Mouse (Mus musculus) midbrain, postnatal 0 days (tissue): ENCODE measurements at regions not wholly inside any gene's neighbourhood (a gene's known extent, or its start where the extent isn't known, plus 50 kb on each side); places are given as distances from the start of the nearest gene placed in this dataset.

ENCODE experiments used
- ATAC-seq: fragments of 200-750 bp; cut with Nextera tagmentation; 2 replicates; pipeline ENCODE4 v1.8.0; 2017; ENCODE audit warnings: moderate number of reproducible peaks, mild to moderate bottlenecking, moderate TSS enrichment, moderate library complexity; ENCODE audit not compliant: low FRiP score
- DNase-seq: peaks from one replicate; pipeline ENCODE4 v3.0.0-alpha.2; 2015; ENCODE audit warnings: low spot score
- H3K27ac ChIP-seq: fragments of 300-500 bp; sonication (generic); 2 replicates; pipeline ENCODE4 v1.5.1; 2014; ENCODE audit warnings: low read depth, mild to moderate bottlenecking, low read length, mixed read lengths
- H3K27me3 ChIP-seq: fragments of 300-500 bp; sonication (generic); 2 replicates; pipeline ENCODE4 v1.6.1; 2014; ENCODE audit warnings: low read length, control low read depth, mixed read lengths; ENCODE audit not compliant: insufficient read depth
- H3K36me3 ChIP-seq: fragments of 300-500 bp; sonication (generic); 2 replicates; pipeline ENCODE4 v1.6.1; 2014; ENCODE audit warnings: low read length, control low read depth, mixed read lengths; ENCODE audit not compliant: insufficient read depth
- H3K4me1 ChIP-seq: fragments of 300-500 bp; sonication (generic); 2 replicates; pipeline ENCODE4 v1.6.1; 2014; ENCODE audit warnings: mild to moderate bottlenecking, control low read depth, antibody characterized with exemption, low read length, mixed read lengths; ENCODE audit not compliant: insufficient read depth
- H3K4me2 ChIP-seq: fragments of 300-500 bp; sonication (generic); 2 replicates; pipeline ENCODE4 v1.6.1; 2014; ENCODE audit warnings: low read depth, mild to moderate bottlenecking, low read length, mixed read lengths; ENCODE audit not compliant: poor library complexity, severe bottlenecking
- H3K4me3 ChIP-seq: fragments of 300-500 bp; sonication (generic); 2 replicates; pipeline ENCODE4 v1.5.1; 2014; ENCODE audit warnings: low read depth, mild to moderate bottlenecking, low read length, moderate library complexity
- H3K9ac ChIP-seq: fragments of 300-500 bp; sonication (generic); replicated peaks from 2 replicates; pipeline ENCODE4 v1.6.1; 2014; ENCODE audit warnings: mild to moderate bottlenecking, low read length, moderate library complexity, mixed read lengths; ENCODE audit not compliant: poor library complexity, severe bottlenecking
- H3K9me3 ChIP-seq: fragments of 300-500 bp; sonication (generic); 2 replicates; pipeline ENCODE4 v1.6.1; 2016; ENCODE audit warnings: low read length, control low read depth
- CTCF ChIP-seq: IDR thresholded peaks from 2 replicates; pipeline ENCODE4 v1.5.1; 2016; ENCODE audit warnings: antibody characterized with exemption, mild to moderate bottlenecking
- WGBS: fragments of 180-500 bp; shearing (Covaris S2); extraction: QIAGEN DNeasy Blood & Tissue Kit; methylation state at CpG from one replicate; pipeline ENCODE4 v1.1.7; 2014; 5-methylcytosine and 5-hydroxymethylcytosine counted together

DNA sequence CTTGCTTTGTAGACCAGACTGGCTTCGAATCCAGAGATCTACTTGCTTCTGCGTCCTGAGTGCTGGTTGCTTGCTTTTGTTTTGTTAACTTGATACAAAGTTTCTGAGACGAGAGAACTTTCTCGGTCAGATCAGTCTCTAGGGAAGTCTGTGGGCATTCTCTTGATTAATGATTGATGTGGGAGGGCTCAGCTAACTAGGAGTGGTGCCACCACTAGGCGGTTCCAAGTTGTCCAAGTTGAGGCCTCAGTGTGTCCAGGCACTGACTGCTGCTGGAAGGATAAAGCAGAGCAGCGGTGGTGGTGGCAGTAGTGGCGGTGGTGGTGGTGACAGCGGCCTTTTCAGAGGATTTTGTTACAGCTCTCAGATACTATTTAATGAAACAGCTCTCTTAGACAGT, 99.0 kb upstream of the Thpo start:
- Histone ChIP-seq H3K27ac (no peak overlapping the region), H3K36me3 (no peaks in the 10 kb centered on the region), H3K9ac (no peak overlapping the region), H3K4me1 (no peaks in the 10 kb centered on the region), H3K9me3 (no peaks in the 10 kb centered on the region), H3K4me2 (no peak overlapping the region), H3K27me3 (no peaks in the 10 kb centered on the region), H3K4me3 (no peak overlapping the region)
- WGBS = 81% methylated on average over 8 of the region's 8 CpGs
- no peak for ATAC-seq
- TF ChIP-seq CTCF = no peak
- no peak for DNase-seq

GRCm38 (mm10) chr16:20829732-20830435, 95.6 kb upstream of the Thpo start:
- ATAC-seq = no peak
- 60% methylated on average over 6 of the region's 6 CpGs for WGBS
- Histone ChIP-seq H3K4me3 (no peak overlapping the region), H3K27me3 (no peaks in the 10 kb centered on the region), H3K4me2 (no peak overlapping the region), H3K9me3 (no peaks in the 10 kb centered on the region), H3K36me3 (no peaks in the 10 kb centered on the region), H3K4me1 (no peaks in the 10 kb centered on the region), H3K9ac (no peak overlapping the region), H3K27ac (no peak overlapping the region)
- TF ChIP-seq CTCF = no peak
- DNase-seq = no peak

GRCm38 (mm10) chr16:20828996-20829731, 94.9 kb upstream of the Thpo start:
- Histone ChIP-seq H3K9ac (no peak overlapping the region), H3K4me2 (no peak overlapping the region), H3K9me3 (no peaks in the 10 kb centered on the region), H3K4me1 (no peaks in the 10 kb centered on the region), H3K27ac (no peak overlapping the region), H3K27me3 (no peaks in the 10 kb centered on the region), H3K4me3 (no peak overlapping the region), H3K36me3 (no peaks in the 10 kb centered on the region)
- ATAC-seq (no peak), DNase-seq (no peak)
- no peak for TF ChIP-seq CTCF
- WGBS = 91% methylated on average over 5 of the region's 5 CpGs

DNA sequence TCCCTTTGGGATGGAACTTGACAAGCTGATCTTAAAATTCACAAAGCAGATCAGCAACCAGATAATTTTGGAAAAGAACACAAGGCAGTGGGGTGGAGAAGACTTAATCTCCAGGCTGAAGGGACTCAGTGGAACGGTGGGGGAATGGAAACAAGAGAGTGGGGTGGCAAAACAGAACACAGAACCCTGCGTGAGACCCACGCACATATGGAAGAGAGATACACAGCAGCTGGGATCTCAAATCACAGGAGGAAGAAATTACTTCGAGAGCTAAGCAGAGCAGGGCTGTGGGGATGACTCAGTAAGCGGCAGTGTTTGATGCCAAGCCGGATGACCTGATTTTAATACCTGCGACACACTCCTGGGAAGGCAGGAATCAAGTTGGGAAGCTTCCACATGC, 89.9 kb upstream of the Thpo start:
- no peaks in the 10 kb centered on the region for H3K4me1 ChIP-seq
- H3K4me2 ChIP-seq = no peak overlapping the region
- DNase-seq (peak; percentile 42), ATAC-seq (no peak)
- H3K27me3 ChIP-seq = no peaks in the 10 kb centered on the region
- WGBS = 36% methylated on average over 7 of the region's 7 CpGs
- no peak overlapping the region for H3K9ac ChIP-seq
- no peaks in the 10 kb centered on the region for H3K36me3 ChIP-seq
- H3K9me3 ChIP-seq = no peaks in the 10 kb centered on the region
- no peak overlapping the region for H3K27ac ChIP-seq
- H3K4me3 ChIP-seq = no peak overlapping the region
- no peak for TF ChIP-seq CTCF

DNA sequence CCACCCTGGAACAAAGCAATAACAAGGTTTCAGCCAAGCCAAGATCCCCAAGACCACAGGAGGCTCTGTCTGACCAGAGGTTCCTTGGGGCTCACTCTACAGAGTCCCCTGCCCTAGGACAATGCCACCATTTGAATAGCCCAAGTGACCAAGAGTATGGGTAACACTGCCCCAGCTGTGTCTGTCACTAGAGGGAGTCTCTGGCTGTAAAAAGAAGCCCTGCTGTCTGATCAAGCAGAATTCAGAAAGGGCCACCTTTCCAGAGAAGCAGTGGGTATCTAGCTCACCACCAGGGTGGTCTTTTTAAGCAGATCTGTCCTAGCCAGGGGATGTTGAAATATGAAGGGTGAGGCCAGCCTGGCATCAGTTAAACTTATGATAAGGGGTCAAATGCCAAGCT, 86.6 kb upstream of the Thpo start:
- ATAC-seq (no peak), DNase-seq (no peak)
- Histone ChIP-seq H3K9ac (no peak overlapping the region), H3K4me1 (no peaks in the 10 kb centered on the region), H3K27ac (no peak overlapping the region), H3K4me3 (no peak overlapping the region), H3K9me3 (no peaks in the 10 kb centered on the region), H3K27me3 (no peaks in the 10 kb centered on the region), H3K36me3 (no peaks in the 10 kb centered on the region), H3K4me2 (no peak overlapping the region)
- TF ChIP-seq CTCF = peak; percentile 40; the same call in 1 of the 2 replicates

GRCm38 (mm10) chr16:20819568-20819967, 85.3 kb upstream of the Thpo start:
- TF ChIP-seq CTCF = no peak
- no peaks in the 10 kb centered on the region for H3K27me3 ChIP-seq
- no peak overlapping the region for H3K9ac ChIP-seq
- H3K4me1 ChIP-seq = no peaks in the 10 kb centered on the region
- H3K36me3 ChIP-seq = no peaks in the 10 kb centered on the region
- 84% methylated on average over 3 of the region's 3 CpGs for whole genome bisulfite sequencing
- H3K9me3 ChIP-seq = no peaks in the 10 kb centered on the region
- H3K27ac ChIP-seq = no peak overlapping the region
- H3K4me2 ChIP-seq = no peak overlapping the region
- ATAC-seq (no peak), DNase-seq (no peak)
- no peak overlapping the region for H3K4me3 ChIP-seq
